Mouse (Mus musculus) heart, postnatal 4 days (tissue): ENCODE measurements around the gene Rap1gds1. TPM values are rescaled to one million over a fixed set of nuclear protein-coding genes. Genes with fewer than 3 reads are reported as not detected.

ENCODE experiments used
- DNase-seq: peaks from one replicate; pipeline ENCODE4 v3.0.0; 2021
- total RNA-seq, 2 experiments: library from RNA; stranded (reverse); gene quantifications; 2 replicates each; pipeline ENCODE4 v1.2.3; 2021

Gene Rap1gds1
- total RNA-seq, 2 experiments from 2014 or later = 50.2 to 52.3 TPM

- no peak for DNase-seq
Observed at GRCm38 (mm10) chr3:139048701-139049622, 26.0 kb downstream of the Rap1gds1 start.

- DNase-seq = no peak
Observed at GRCm38 (mm10) chr3:139042433-139042854, 32.6 kb downstream of the Rap1gds1 start.

GRCm38 (mm10) chr3:139041921-139042320 lies 33.1 kb downstream of the Rap1gds1 start:
- DNase-seq = no peak

DNA sequence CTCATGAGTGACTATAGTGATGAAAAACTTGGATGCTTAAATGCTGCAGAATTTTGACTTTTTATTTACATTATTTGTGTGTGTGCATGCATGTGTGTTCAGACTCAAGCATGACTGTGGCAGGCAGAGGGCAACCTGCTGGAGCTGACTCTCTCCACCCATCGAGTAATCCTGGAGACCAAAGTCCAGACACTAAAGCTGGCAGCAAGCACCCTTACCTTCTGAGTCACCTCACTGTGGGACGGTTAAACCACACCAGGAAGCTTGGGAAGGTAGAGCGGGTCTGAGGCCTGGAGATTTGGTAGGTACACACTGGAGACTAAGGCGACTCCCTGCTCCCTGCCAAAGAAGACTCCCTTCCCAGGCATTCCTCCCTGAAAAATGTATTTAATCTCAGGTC lies 38.0 kb downstream of the Rap1gds1 start:
- no peak for DNase-seq

DNA sequence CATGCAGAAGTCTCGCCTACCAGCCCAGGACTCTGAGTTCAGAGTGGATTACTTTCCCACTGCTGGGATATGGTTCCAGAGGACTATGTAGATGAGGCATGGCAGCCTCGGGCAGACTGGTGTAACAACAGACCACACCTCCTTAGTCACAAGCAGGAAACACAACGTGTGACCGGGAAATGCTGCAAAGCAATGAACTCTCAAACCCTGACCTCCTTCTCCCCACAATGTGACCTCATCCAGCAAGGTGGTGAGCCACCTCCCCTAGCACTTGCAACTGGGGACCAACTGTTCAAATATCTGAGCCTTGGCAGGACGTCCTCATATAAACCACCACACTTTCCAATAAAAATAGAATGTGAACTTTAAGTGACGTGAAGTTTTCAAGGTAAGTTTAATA lies 41.8 kb downstream of the Rap1gds1 start:
- no peak for DNase-seq

DNA sequence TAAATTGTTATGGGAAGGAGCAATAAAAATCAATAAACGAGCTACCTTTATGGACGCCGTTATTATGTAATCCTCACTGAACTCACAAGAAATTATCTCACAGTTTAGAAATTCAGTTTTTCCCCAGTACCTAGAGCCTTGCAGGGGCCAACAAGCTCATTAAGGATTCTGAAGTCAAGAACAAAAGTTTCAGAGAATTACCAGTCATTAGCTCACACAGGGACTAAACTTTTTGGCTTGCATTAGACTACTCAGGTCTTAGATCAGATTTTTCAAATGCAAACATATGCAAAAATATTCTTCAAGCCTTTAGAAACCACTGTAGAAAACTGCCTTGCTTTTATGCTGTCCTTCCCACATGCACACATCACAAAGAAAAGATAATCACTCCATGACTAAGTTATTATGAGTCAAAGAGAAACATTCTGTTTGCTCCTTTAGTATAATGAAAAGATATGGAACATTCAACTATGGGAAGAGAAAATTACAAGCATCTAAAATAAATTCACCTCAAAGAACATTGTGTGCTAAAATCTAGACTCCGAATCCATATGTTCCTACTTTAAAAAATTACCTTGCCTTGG lies 44.3 kb downstream of the Rap1gds1 start:
- DNase-seq = no peak

DNA sequence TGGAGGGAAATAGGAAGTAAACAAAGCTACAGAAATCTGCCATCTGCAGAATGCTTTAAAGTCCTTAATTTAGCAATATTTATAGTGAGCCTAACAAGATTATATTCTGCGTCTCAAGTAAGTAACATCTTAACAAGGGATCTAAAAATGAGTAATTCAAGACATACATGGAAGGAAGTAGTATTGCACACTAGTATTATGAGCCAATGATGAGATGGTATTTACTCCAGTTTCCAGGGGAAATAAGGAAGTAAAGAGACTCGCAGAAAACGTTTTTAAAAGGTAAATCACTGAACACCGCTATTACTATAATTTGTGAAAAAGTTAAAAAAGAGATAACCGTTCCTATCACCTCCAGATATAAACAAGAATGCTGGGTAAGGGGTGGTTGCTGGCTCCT lies 49.9 kb downstream of the Rap1gds1 start:
- DNase-seq = no peak

- no peak for DNase-seq
Observed at GRCm38 (mm10) chr3:139023585-139023984, 51.4 kb downstream of the Rap1gds1 start.

DNA sequence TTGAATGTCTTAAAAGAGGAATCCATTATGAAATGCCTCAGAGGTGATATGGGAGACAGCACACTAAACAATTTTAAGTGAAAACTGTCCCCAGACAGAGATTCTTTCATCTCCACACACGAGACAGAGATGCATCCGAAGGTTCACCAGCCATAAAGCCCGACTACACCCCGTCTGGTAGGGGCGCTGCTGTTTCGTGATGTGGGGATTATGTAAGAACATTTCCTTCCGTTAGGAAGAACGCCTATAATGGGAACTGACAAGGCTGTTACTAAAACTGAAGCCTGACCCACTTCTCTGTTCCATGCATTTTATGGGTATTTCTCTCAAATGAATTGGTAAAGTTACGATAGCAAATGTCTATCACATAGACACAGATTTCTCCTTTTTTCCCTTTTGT lies 62.6 kb downstream of the Rap1gds1 start:
- no peak for DNase-seq

GRCm38 (mm10) chr3:139005669-139006068 lies 69.3 kb downstream of the Rap1gds1 start:
- no peak for DNase-seq

GRCm38 (mm10) chr3:139002774-139003173 lies 72.2 kb downstream of the Rap1gds1 start:
- no peak for DNase-seq

- DNase-seq = no peak
Observed at GRCm38 (mm10) chr3:139000071-139000867, 74.7 kb downstream of the Rap1gds1 start.

- DNase-seq = no peak
Observed at GRCm38 (mm10) chr3:138993473-138993872, 81.5 kb downstream of the Rap1gds1 start.

DNA sequence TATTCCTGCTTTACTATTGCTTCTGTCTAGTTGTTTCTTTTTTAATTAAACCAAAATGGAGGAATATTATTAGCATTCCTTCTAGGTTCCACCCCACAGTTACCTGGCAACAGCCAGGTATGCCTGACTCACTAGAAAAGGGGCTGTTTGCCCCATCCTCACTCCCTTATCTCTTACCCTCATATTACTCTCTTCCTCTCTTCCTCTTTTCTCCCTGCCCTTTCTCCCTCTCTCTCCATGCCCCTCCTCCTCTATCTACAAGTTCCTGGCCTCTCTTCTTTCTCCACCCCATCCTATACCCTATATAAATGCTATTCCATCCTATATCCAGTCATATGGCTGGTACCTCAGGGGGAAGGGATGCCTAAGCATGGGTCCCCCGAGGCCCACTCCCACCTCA lies 83.6 kb downstream of the Rap1gds1 start:
- no peak for DNase-seq

DNA sequence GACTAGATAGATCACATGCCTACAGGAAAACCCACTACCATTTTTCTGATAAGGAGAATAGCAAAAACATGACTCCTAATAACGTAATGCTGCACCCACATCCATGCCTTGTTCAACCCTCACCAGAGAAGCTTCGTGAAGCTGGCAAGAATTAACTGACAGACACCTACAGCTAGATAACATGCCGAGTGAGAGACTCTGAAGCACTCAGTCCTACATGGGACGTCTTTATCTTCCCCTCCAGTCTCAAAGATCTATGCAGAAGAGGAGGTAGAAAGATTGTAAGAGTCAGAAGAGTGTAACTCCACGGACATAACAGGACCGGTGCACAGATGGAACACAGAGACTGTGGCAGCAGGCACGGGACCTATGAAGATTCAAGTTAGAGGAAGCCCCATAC lies 85.9 kb downstream of the Rap1gds1 start:
- DNase-seq = no peak

DNA sequence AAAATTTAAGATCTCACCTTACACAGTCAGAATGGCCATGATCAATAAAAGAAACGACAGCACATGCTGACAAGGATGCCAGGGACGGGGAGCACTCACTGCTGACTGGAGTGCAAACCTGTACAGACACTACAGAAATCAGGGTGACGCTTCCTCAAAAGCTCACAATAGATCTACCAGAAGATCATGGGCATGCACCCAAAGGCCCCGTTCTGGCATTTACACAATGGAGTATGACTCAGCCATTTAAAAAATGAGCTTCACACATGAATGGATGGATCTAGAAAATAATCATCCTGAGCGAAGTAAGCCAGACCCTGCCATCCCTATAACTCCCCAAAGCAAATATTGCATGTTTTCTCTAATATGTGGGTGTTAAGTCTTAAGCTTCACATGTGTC lies 87.0 kb downstream of the Rap1gds1 start:
- no peak for DNase-seq

- DNase-seq = no peak
Observed at GRCm38 (mm10) chr3:138982249-138982648, 92.8 kb downstream of the Rap1gds1 start.

- no peak for DNase-seq
Observed at GRCm38 (mm10) chr3:138977413-138977812, 97.6 kb downstream of the Rap1gds1 start.

DNA sequence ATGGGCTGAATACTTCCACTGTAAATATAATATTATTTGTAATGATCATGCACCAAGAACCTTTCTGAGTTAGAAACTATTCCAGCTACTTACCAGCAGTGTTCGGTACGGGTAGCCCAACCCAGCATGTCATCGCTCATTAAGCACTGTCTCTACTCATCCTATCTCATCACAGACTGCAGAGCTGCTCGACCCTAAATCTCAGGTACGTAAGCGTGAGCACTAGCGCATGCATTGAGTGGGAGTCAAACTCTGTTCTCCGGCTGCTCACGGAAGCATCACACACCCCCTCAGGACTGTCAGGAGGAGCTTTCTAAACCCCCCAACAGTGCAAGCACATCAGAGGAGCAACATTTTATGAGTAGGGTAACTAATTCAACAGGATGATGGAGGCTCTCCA lies 107.4 kb downstream of the Rap1gds1 start:
- DNase-seq = no peak

GRCm38 (mm10) chr3:138958527-138958926 lies 116.5 kb downstream of the Rap1gds1 start:
- no peak for DNase-seq

GRCm38 (mm10) chr3:138955220-138955619 lies 119.8 kb downstream of the Rap1gds1 start:
- DNase-seq = no peak

GRCm38 (mm10) chr3:138949081-138949480 lies 125.9 kb downstream of the Rap1gds1 start:
- DNase-seq = no peak

DNA sequence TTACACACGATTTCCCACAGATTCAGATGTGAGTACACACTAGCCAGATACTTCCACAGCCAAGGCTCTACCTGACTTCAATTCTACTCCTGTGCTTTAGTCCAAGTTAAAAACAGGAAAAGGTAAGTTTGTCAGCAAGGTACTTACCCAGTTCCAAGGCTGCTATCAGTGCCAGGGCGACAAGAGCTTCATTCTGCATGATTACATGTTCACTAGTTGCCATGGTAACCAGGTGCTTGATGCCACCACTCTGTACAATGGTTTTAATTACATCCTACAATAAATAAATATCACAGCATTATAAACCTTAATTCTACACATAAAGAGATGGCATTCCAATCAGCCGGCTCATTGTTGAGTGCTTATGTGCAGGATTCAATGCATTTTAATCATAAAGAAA lies 129.5 kb downstream of the Rap1gds1 start:
- DNase-seq = no peak
